Mouse (Mus musculus): ENCODE results near the gene Rcc1.

Gene Rcc1

GRCm38 (mm10) chr4:132359510-132359909 is 6.1 kb upstream of the Rcc1 start:
- intact Hi-C loops (cut with DNase I) = loop anchor here (5.0 to 10.0 kb wide), 2 partner anchors 48 to 155 kb away; partner anchors contain the start of gene Sesn2

GRCm38 (mm10) chr4:132356170-132356569 is 2.8 kb upstream of the Rcc1 start:
- intact Hi-C loops (cut with DNase I) = loop anchor here (5.0 to 10.0 kb wide), 2 partner anchors 51 to 159 kb away; partner anchors contain the start of gene Sesn2

DNA sequence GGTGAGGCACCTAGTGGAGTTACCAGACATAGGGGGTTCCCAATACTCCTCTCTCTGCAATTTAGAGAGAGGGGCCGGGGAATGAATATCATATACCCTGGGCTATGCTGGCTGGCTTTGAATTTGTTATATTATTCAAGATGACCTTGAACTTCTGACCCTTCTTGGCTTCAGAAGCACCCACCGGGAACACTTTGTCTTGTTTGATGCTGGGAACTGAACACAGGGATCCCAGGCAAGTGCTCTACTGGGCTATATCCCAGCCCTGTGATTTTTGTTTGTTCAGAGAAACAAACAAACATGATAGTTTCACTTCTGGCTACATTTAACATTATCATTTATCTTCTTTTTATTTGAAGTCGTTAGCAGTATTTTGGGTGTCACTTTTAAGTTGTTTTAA is 2.0 kb upstream of the Rcc1 start:
- intact Hi-C loops (cut with DNase I) = loop anchor here (5.0 to 10.0 kb wide), 2 partner anchors 52 to 159 kb away; partner anchors contain the start of gene Sesn2

DNA sequence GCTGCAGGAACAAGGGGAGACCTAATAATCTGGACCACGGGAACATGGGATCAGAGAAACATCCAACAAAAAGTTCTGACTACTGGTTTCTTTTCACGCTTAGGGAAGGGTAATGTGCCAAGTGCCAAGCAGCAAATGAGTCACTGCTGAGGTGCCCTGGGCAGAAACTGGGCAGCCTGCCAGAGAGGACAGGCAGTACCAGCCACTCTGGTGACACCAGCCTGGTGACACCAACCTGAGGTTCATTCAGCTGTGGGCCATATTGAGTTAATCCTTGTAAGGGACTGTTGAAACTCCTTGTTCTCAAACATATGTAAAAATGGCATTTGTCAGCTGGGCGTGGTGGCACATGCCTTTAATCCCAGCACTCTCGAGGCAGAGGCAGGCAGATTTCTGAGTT is 1.2 kb upstream of the Rcc1 start:
- intact Hi-C loops (cut with DNase I) = loop anchor here (10.0 kb wide), 1 partner anchor 160 kb away; the partner anchor contains the start of gene Sesn2

DNA sequence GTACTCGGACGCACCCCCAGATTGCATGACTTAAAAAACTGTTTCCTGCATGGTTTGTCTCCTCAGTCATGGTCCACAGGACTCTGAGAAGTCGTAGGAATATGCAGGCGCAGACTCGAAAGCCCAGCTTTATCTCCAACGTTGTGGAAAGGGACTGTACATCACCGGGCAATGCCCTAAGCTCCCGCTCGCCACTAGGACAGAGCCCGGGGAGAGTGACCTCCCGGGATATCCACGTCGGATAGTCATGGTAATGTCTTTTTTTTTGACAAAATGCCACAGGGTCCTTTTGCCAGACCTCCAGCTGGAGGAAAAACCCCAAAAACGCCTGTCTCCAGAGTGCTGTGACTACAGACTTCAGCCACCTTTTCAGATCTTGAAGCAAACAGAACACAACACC is 666 bp downstream of the Rcc1 start:
- intact Hi-C loops (cut with DNase I) = loop anchor here (10.0 kb wide), 1 partner anchor 162 kb away; the partner anchor contains the start of gene Sesn2

- intact Hi-C loops (cut with DNase I) = loop anchor here (10.0 kb wide), 1 partner anchor 163 kb away; the partner anchor contains the start of gene Sesn2
These were observed 2.0 kb downstream of the Rcc1 start for GRCm38 (mm10) chr4:132351401-132351800.

DNA sequence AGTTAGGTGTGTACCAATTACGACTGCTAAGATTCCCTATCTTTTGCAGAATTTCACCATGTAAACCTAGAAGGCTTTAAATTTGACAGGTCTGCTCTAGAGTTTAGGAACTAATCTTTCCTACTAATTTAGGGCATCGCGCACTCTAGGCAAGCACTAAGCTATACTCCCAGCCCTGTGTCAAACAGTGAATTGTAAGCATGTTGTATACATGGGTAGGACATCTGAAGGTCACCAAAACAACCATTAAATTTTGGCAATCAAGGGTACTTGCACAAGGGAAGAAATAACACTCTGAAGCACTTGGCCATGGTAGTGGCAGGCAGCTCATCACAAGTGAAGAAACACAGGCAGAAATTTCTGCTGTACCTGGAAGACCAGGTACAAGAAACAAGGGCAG is 2.6 kb downstream of the Rcc1 start:
- intact Hi-C loops (cut with DNase I) = loop anchor here (10.0 kb wide), 1 partner anchor 164 kb away; the partner anchor contains the start of gene Sesn2

DNA sequence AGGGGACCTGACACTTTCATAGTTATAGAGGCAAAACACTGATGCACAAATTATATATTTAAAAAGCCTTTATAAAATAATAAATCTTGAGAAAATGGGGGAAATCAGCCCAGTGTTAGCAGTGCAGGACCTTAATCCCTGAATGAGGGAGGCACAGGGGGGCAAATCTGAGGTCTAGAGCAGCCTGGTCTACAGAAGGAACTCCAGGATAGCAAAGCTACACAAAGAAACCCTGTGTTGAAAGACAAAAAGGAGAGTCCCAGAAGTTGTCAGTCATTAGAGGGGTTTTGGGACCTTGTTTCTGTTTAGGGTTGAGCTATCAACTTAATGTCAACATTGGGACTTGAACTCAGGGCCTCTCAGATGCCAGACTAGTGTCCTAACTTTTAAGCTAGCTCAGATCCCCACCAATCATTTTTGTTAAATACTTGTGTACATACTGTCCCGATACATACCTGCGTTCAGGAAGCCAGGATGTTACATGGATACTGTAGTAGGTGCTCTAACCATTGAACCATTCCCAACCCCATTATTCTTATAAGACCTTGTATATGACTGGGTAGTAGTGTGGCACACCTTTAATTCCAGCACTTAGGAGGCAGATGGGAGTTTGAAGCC is 3.2 kb downstream of the Rcc1 start:
- intact Hi-C loops (cut with DNase I) = loop anchor here (10.0 kb wide), 1 partner anchor 165 kb away; the partner anchor contains the start of gene Sesn2

DNA sequence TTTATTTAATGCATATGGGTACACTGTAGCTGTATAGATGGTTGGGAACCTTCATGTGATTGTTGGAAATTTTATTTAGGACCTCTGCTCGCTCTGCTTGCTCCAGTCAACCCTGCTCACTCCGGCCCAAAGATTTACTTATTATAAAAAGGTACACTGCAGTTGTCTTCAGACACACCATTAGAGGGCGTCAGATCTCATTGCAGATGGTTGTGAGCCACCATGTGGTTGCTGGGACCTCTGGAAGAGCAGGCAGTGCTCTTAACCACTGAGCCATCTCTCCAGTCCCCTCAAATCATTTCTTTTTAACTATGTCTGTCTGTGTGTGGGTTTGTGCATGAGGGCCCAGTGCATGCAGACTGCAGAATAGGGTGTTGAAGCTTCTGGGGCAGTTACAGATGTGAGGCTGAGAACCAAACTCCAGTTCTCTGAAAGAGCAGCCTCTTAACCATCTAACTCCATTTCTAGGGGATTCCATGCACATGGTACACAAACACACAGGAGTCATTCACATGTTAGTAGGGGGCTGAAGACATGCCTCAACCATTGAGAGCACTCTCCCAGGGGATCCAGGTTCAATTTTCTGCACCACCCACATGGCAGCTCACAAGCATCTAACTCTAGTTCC is 3.8 kb downstream of the Rcc1 start:
- intact Hi-C loops (cut with DNase I) = loop anchor here (5.0 to 10.0 kb wide), 3 partner anchors 37 to 165 kb away; partner anchors contain the start of gene Sesn2

- intact Hi-C loops (cut with DNase I) = loop anchor here (5.0 kb wide), 2 partner anchors 34 to 54 kb away; no protein-coding TSS in a partner anchor
These were observed 6.7 kb downstream of the Rcc1 start for GRCm38 (mm10) chr4:132346661-132347060.

GRCm38 (mm10) chr4:132346261-132346660 is 7.1 kb downstream of the Rcc1 start:
- intact Hi-C loops (cut with DNase I) = loop anchor here (5.0 kb wide), 2 partner anchors 34 to 54 kb away; no protein-coding TSS in a partner anchor

DNA sequence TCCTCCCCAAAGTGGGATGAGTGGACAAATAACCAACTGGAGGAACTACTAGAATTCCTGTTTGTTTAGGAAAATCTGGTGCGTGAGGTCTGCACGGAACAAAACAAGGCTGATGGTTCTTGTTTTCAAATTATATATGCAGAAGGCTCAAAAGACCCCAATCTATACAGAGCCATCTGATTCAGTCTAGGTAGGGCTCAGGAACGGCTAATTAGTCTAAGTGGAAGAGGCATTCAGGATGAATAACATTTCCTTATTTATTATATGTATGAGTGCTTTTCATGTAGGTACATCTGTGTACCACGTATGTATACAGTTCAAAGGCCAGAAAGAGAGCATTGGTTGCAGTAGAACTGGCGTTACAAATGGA is 7.6 kb downstream of the Rcc1 start:
- intact Hi-C loops (cut with DNase I) = loop anchor here (5.0 kb wide), 2 partner anchors 34 to 54 kb away; no protein-coding TSS in a partner anchor

DNA sequence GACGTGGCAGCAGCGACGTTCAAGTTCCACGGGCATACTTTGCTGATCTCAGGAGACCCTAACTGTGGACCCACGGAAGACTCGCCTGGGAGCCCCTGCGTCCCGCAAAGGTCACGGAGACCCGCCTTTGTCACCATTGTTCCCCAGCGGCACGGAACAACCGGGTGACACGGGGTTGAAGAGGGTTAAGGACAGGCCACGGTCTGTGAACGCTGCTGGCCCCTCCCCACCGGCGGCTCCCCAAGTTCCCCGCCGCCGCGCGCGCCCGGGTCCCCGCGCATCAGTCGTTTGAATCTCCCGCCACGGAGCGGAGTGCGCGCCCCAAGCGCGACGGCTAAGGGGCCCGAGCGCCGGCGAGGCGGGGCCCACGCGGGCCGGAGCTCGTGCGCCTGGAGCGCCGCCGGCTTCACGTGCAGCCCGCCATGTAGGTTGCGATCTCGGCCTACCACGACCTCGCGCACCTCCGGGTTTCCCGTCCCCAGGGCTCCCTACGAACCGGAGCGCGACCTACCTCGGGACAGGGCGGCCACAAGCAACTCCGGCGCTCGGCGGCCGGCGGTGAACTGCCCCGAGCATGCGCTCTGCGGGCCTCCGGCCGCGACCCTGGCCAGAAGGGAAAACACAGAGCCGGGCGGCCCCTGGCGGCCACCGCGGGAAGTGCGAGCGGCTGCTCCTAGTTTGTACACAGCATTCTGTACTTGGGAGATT is 8.1 kb downstream of the Rcc1 start:
- intact Hi-C loops (cut with DNase I) = loop anchor here (5.0 kb wide), 2 partner anchors 33 to 53 kb away; no protein-coding TSS in a partner anchor

- intact Hi-C loops (cut with DNase I) = loop anchor here (5.0 kb wide), 2 partner anchors 32 to 52 kb away; no protein-coding TSS in a partner anchor
These were observed 8.8 kb downstream of the Rcc1 start for GRCm38 (mm10) chr4:132344403-132345134.

DNA sequence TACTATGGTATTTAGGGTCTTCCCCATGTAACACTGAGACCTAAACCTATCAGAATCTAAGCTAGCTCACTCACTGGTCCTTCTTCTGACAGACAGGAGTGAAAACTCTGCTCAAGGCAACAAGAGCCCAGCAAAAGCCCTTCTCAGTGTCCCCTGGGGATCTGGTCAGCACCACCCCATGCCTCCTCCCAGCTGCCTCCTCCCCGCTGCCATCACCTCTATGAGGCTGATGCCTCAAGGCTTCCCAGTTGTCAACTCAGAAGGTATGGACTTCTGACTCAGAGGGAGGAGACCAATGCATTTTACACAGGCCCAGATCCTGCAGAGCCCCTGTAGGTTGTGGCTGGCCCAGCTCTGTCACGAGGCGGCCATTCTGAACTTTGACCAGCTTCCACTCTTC is 12.0 kb downstream of the Rcc1 start:
- intact Hi-C loops (cut with DNase I) = no loop called here

DNA sequence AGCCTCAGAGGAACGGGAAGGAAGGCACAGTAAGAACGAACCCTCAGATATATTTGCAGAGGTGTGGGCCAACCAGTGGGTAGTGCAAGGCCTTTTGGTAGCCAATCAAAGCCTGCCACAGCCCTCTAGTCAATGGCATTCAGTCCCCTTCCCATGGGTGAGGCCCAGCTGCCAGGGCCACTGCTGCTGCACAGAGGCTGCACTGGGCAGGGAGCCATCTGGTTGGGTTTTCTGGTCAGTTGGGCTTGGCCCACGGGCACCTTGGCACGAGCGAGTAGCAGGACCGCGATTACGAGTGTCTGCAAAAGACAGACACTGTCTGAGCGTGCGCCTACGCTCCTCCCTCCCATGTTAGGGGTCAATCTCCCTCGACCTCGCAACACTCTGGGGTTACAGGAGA is 14.5 kb downstream of the Rcc1 start:
- intact Hi-C loops (cut with DNase I) = loop anchor here (10.0 kb wide), 2 partner anchors 124 to 244 kb away; partner anchors contain the start of gene Ythdf2

- intact Hi-C loops (cut with DNase I) = loop anchor here (10.0 kb wide), 2 partner anchors 118 to 238 kb away; partner anchors contain the start of gene Ythdf2
These were observed 20.5 kb downstream of the Rcc1 start for GRCm38 (mm10) chr4:132332880-132333279.

DNA sequence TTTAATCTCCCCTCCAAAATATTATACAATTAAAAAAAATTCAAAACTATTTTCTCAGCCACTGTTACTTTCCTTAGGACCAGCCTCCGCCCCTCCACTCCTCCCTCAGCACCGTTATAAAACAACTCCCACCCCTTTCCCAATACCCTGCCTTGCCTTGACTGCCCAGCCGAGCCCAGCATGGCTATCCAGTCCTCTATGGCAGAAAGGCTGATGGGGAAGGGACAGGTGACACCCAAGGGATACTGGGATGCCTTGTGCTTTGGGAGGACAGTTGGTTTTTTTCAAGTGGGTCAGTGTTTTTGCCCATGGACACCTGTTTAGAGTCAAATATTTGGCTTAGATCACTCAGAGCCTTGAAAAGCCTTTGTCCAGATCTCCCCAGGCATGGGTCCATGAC is 21.4 kb downstream of the Rcc1 start:
- intact Hi-C loops (cut with DNase I) = loop anchor here (10.0 kb wide), 2 partner anchors 117 to 237 kb away; partner anchors contain the start of gene Ythdf2

DNA sequence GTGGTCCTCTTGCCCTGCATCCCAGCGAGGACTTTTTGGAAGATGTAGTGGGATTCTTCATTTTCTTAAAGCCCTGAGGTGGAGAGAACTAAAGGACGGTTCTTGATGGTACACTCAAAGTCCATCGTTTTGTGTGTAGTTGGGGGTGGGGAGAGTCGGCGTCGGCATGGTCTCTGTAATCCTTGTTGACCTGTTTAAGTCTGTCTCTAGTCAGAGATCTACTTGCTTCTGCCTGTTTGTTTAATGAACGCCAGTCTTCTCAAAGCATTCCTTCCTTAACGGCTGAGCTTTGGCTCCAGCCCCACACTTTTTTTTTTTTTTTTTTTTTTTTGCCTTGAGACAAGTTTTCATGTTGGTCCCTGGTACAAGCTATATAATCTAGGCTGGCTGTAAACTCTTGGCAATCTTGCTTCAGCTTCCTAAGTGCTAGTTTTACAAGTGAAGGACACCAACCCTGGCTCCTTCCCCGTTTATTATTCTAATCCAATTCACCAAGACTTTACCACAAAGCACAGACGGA is 23.5 kb downstream of the Rcc1 start:
- intact Hi-C loops (cut with DNase I) = loop anchor here (10.0 kb wide), 2 partner anchors 115 to 235 kb away; partner anchors contain the start of gene Ythdf2
